Mouse (Mus musculus) kidney, postnatal 36 days (tissue): Measurements from ENCODE around the gene 1700029P11Rik.

ENCODE experiments used
- DNase-seq, 2 experiments: peaks; one replicate each; pipeline ENCODE4 v3.0.0; 2021 to 2022; ENCODE audit warnings: mixed read lengths in 2 of 2

The 1700029P11Rik gene

DNA sequence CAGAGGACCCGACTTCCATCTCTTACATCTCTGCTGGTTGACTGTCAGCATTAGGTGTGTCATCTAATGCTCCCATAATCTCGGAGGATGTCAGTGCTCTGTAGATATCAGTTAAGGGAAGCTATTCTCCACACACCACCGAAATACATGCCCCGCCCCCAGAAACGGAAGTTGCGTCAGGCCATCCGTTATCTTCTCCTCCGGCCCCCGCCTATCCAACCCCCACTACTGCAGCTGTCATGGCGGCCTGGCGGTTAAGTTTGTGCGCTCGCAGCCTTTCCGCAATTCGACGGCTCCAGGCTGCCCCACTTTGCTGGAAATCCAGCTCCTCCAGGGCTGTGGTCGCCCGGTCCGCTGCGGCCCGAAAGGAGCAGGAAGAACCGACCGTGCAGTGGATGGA lies at the start of gene 1700029P11Rik:
1700029P11Rik (plus strand) TSS at position 220 of the 400 bp plus-strand sequence.
- DNase-seq: no peak

GRCm38 (mm10) chr15:81932951-81933470 lies 47.3 kb upstream of the 1700029P11Rik start:
- peak in 1 of 2 experiments; percentile 23 for DNase-seq

DNA sequence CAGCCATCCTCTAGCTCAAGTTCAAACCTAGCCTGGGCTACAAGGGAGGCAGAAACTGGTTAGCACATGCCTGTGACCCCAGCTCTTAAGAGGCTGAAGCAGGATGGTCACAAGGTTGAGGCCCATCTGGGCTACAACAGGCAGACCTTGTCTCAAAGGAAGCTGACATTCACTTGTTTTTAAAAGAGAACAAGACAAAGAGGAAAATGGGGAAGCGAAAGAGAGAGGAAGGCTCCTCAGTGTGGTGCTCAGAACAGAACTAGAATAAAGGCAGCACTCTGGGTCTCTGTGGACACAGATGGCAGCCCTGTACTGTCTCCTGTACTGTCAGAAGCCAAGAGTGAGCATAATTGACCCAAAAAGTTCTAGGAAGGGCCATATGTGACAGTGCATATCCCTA lies 46.4 kb upstream of the 1700029P11Rik start:
- no peak for DNase-seq

- DNase-seq: no peak
Measured at GRCm38 (mm10) chr15:81935869-81936637, 44.3 kb upstream of the 1700029P11Rik start.

- DNase-seq: peak; percentile 53 to 76
Measured at GRCm38 (mm10) chr15:81936679-81937078, 43.7 kb upstream of the 1700029P11Rik start, which contains the start of gene Csdc2. Gene Csdc2, plus strand, starts transcription at chr15:81936759.

DNA sequence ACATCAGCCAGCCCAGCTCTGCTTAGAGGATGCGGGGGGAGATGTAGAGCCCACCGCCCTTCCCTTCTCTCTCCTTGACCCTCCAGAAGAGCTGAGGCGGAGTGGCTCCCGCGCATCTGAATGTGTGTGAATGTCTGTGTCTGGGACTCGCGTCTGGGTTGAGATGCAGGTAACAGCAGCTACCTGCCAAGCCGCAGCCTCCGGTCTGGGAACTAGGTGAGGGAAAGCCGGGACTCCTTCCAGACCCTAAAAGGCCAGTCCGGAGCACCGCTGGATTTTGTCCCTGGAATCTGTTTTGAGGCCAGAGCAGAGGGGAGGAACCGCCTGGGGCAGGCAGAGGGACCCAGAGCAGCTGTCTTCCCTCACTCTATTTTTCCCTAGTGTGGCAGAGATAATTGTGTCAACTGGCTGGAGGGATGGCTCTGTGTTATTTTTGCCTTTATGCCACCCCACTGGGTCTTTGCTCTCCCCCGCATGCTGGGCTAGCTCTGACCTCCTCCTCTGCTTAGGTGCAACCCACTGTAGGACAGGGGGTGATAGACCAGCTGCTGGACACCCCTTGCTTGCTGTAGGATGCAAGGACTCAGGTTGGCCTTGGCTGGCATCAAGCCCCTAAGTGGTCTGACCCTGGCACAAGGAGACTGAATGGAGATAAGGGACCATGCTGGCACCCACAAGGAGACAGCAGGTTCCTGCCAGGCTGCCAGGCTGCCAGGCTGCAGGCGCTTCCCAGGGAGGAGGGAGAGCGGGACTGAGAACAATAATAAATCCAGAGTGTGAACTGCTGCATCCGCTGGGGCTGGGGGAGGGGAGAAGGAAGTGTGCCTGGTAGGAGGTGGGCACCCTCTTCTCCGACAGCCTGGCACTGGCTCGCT lies 43.0 kb upstream of the 1700029P11Rik start:
- DNase-seq: peak in 1 of 2 experiments; percentile 39

- peak; percentile 30 to 77 for DNase-seq
Measured at GRCm38 (mm10) chr15:81938246-81938645, 42.1 kb upstream of the 1700029P11Rik start.

DNA sequence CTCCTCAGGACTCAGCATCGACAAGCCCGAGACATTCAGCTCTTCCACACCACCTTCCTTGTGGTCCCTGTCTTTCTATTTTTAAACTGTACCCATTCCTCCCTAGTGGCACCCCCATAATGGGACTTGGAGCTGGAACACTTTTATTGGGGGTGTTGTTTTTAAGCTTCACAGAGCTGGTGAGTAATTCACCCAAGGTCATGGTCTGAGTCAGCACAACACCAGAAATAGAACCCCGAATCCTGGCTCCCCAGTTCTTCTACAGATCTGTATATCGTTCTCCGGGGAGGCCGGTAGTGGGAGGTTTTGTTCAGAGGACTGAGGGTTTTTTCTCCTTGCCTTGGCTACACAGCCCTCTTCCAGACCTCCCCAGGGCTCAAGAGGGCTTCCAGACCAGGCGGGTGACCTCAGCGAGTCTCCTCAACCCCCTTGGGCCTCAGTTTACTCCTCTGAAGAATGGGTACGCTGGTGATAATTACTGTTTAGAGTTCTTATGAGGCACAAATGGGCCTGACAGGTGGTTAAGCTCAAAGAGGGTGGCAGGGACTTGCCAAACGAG lies 41.1 kb upstream of the 1700029P11Rik start:
- DNase-seq: no peak

- no peak for DNase-seq
Measured at GRCm38 (mm10) chr15:81939774-81940173, 40.6 kb upstream of the 1700029P11Rik start.

DNA sequence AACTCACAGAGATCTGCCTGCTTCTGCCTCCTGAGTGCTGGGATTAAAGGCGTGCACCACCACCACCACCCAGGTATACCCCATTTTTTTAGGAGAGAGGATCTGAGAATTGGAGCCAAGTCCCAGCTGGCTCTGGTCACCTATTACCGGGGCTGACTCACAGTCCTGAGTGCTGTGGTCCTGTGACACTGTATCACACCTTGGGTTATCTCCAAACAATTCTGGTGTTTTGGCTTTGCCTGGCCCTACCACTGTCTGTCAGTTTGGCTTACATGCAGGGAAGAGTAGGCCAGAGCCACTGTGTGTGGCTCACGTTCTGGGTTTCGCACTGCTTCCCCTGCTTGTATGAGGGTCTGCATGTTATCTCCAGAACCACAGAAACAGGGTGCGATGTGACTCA lies 40.1 kb upstream of the 1700029P11Rik start:
- DNase-seq: no peak

GRCm38 (mm10) chr15:81941010-81941409 lies 39.3 kb upstream of the 1700029P11Rik start:
- no peak for DNase-seq

- DNase-seq: no peak
Measured at GRCm38 (mm10) chr15:81943176-81943749, 37.1 kb upstream of the 1700029P11Rik start.

- no peak for DNase-seq
Measured at GRCm38 (mm10) chr15:81949076-81949475, 31.3 kb upstream of the 1700029P11Rik start.

- peak; percentile 58 to 67 for DNase-seq
Measured at GRCm38 (mm10) chr15:81949476-81950131, 30.7 kb upstream of the 1700029P11Rik start.

DNA sequence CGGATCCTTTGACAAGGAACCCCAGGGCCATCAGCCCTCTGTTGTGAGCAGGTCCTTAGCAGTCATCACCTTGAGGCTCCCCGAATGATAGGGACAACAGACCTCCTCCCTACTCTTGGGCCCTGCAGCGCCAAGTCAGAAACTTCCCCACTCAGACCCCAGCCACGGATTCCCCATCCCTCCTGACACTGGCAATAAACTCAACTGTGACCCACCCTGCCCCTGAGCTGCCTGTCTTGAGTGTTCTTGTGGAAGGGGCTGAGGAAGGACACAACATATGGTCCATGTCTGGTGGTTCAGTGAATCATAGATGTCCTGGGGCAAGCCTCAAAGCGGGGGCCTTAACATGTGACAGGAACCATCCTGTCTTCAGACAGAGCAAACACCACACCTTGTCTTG lies 29.6 kb upstream of the 1700029P11Rik start:
- DNase-seq: no peak

GRCm38 (mm10) chr15:81951159-81951558 lies 29.2 kb upstream of the 1700029P11Rik start:
- no peak for DNase-seq

DNA sequence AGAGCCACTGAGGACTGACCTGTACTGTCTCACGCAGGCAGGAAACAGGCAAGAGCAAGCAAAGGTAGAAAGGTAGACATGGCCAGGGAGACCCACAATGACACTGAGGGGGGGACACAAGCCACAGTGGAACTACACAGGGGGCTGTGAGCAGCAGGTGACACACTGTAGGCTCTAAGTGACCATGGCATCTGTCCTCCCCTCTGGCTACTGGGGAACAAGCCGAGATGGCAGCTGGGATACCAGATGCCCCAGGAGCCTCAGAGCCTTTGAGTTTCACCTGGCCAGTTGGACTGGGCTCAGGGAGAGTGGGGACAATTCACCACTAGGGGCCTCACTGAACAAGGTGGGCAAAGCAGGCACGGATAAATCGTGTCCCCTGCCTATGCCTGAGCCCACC lies 28.0 kb upstream of the 1700029P11Rik start:
- no peak for DNase-seq

- DNase-seq: no peak
Measured at GRCm38 (mm10) chr15:81954151-81954583, 26.2 kb upstream of the 1700029P11Rik start.

- DNase-seq: no peak
Measured at GRCm38 (mm10) chr15:81954716-81955115, 25.6 kb upstream of the 1700029P11Rik start.

DNA sequence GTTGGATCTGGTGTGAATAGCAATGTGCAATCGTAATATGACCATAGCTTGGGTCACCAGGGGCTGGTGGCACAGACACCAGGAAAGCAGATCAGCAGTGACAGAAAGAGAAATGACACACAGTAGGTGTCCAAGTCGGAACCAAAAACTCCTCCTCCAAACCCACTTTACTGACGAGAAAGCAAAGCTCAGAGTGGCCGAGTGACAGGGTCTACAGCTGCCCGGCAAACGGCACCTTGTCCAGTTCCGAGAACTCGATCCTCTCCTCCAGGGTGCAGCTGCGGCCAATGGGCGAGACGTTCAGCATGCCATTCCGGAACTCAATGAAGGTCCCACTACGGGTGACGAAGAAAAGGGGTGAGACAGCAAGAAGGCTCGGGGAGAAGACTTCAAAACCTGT lies 24.9 kb upstream of the 1700029P11Rik start:
- DNase-seq: no peak

- DNase-seq: peak; percentile 24 to 67
Measured at GRCm38 (mm10) chr15:81956457-81956856, 23.9 kb upstream of the 1700029P11Rik start.

- no peak for DNase-seq
Measured at GRCm38 (mm10) chr15:81957598-81957997, 22.7 kb upstream of the 1700029P11Rik start.
